Comparison of ENCODE assay signal across 19 mouse cellular contexts in genomic region chr8:83744070-83744469, GRCm38 (mm10). TPM values are rescaled to one million over a fixed set of nuclear protein-coding genes. Genes with fewer than 3 reads are reported as not detected.
DNase-seq lines count a peak whose midpoint lies in the region; ATAC-seq and TF ChIP-seq lines count a peak whose summit lies in the region.
"Had no signal": no experiment of that assay in that cellular context is flagged by ENCODE, and none has a peak within 500 bp of the region (broad histone marks: within the 10 kb centered on the region; RNA-seq: fewer than 3 reads in every experiment).

No protein-coding gene starts in this region.

- H3ac ChIP-seq in C2C12 (ENCODE audit: control insufficient read depth, insufficient read length, low read depth) (no peak overlapping the region), myocyte (ENCODE audit: control insufficient read depth, insufficient read length) (no peak overlapping the region)

- peaks cover 5% of the 10 kb centered on the region; the same call in 1 of the 2 replicates for H3K4me1 ChIP-seq in kidney, adult 2 months (ENCODE audit: control insufficient read depth, insufficient read depth, low read length)
- peaks cover 44% of the 10 kb centered on the region for H3K4me1 ChIP-seq in kidney, embryonic 15.5 days
- peaks cover 41% of the 10 kb centered on the region for H3K4me1 ChIP-seq in thymus, adult 2 months (replicated peaks; ENCODE audit: control insufficient read depth, insufficient read depth, low read length)
- H3K4me1 ChIP-seq in hindbrain, embryonic 16.5 days (ENCODE audit: control insufficient read depth, insufficient read depth, low read depth, low read length) = peaks cover 8% of the 10 kb centered on the region

- no peak for ATAC-seq in kidney, embryonic 15.5 days (replicated peaks; ENCODE audit: low FRiP score)
- ATAC-seq in hindbrain, embryonic 16.5 days = no peak
- ATAC-seq: forebrain, embryonic 15.5 days; hindbrain, postnatal 0 days had no signal

- peak; percentile 67 for DNase-seq in kidney, adult 2 months
- DNase-seq in 3T3-L1 (ENCODE audit: low read depth, low spot score) = peak; percentile 80
- DNase-seq in thymus, adult 2 months = no peak
- DNase-seq: cerebellum, adult 11 months; cerebellum, adult 8-10 months; cerebellum, postnatal 14 days; embryo, embryonic 11 days; gastrocnemius, postnatal 36 days; heart, adult 11 months; heart, postnatal 4 days had no signal

- no peak overlapping the region for H3K27ac ChIP-seq in kidney, adult 2 months (ENCODE audit: insufficient read depth, low read depth, low read length)
- H3K27ac ChIP-seq in kidney, embryonic 15.5 days = no peak overlapping the region
- no peak overlapping the region for H3K27ac ChIP-seq in thymus, adult 2 months (ENCODE audit: control insufficient read depth, insufficient read depth, low read length)
- no peak overlapping the region for H3K27ac ChIP-seq in hindbrain, embryonic 16.5 days (ENCODE audit: low read depth, low read length)
- H3K27ac ChIP-seq: embryonic facial prominence, embryonic 15.5 days; forebrain, embryonic 15.5 days; heart, embryonic 13.5 days; hindbrain, embryonic 12.5 days; hindbrain, postnatal 0 days had no signal

- no peak overlapping the region for H3K4me3 ChIP-seq in kidney, adult 2 months (ENCODE audit: insufficient read depth, low read depth, low read length)
- H3K4me3 ChIP-seq in kidney, embryonic 15.5 days (replicated peaks) = no peak overlapping the region
- H3K4me3 ChIP-seq in C2C12 (ENCODE audit: insufficient read depth, poor library complexity, severe bottlenecking) (no peak overlapping the region), myocyte (no peak overlapping the region)
- no peak overlapping the region for H3K4me3 ChIP-seq in thymus, adult 2 months (ENCODE audit: control insufficient read depth, insufficient read depth, low read length)
- no peak overlapping the region for H3K4me3 ChIP-seq in hindbrain, embryonic 16.5 days (ENCODE audit: low read length)
- H3K4me3 ChIP-seq: embryonic facial prominence, embryonic 15.5 days; forebrain, embryonic 15.5 days; heart, embryonic 13.5 days; hindbrain, embryonic 12.5 days had no signal

- no peak for TF ChIP-seq CTCF in kidney, adult 2 months (conservative IDR thresholded peaks at IDR 0.05; ENCODE audit: insufficient read depth, insufficient read length, low read depth, low read length)
- no peak for TF ChIP-seq CTCF in C2C12 (IDR thresholded peaks at IDR 0.05; ENCODE audit: control insufficient read depth, insufficient read depth, insufficient read length)
- no peak for TF ChIP-seq CTCF in thymus, adult 2 months (IDR thresholded peaks at IDR 0.05; ENCODE audit: borderline replicate concordance, control insufficient read depth, extremely low read depth, insufficient read depth, low read length, poor library complexity)

- WGBS in kidney, adult 2 months = 66% methylated on average over 4 of the region's 4 CpGs
- whole genome bisulfite sequencing in kidney, embryonic 15.5 days = 72% methylated on average over 4 of the region's 4 CpGs
- WGBS in thymus, adult 2 months = 92% methylated on average over 4 of the region's 4 CpGs
- 84% methylated on average over 4 of the region's 4 CpGs for WGBS in hindbrain, embryonic 16.5 days

- TF ChIP-seq POLR2A in kidney, adult 2 months (IDR thresholded peaks at IDR 0.05; ENCODE audit: low read depth, low read length) = no peak
- TF ChIP-seq POLR2A in myocyte (IDR thresholded peaks at IDR 0.05; ENCODE audit: insufficient read length, low read depth) = no peak
- no peak for TF ChIP-seq POLR2A in thymus, adult 2 months (IDR thresholded peaks at IDR 0.05; ENCODE audit: control insufficient read depth, extremely low read depth, insufficient read depth, low read length, poor library complexity)

- H3K79me2 ChIP-seq in C2C12 (ENCODE audit: control insufficient read depth, insufficient read depth) = peaks cover 18% of the 10 kb centered on the region
- peaks cover 7% of the 10 kb centered on the region for H3K79me2 ChIP-seq in myocyte (ENCODE audit: control insufficient read depth, insufficient read depth)

- peaks cover 3% of the 10 kb centered on the region for H3K79me3 ChIP-seq in C2C12 (ENCODE audit: low read depth)

- no peaks in the 10 kb centered on the region for H3K27me3 ChIP-seq in kidney, adult 2 months (replicated peaks; ENCODE audit: control insufficient read depth, insufficient read depth, low read length)
- H3K27me3 ChIP-seq in kidney, embryonic 15.5 days = peaks cover 20% of the 10 kb centered on the region
- no peaks in the 10 kb centered on the region for H3K27me3 ChIP-seq in C2C12 (ENCODE audit: control insufficient read depth, insufficient read depth, insufficient read length)
- H3K27me3 ChIP-seq in myocyte (ENCODE audit: control insufficient read depth, insufficient read depth, insufficient read length) = no peaks in the 10 kb centered on the region
- no peaks in the 10 kb centered on the region for H3K27me3 ChIP-seq in thymus, adult 2 months (ENCODE audit: control insufficient read depth, insufficient read depth, low read length)
- peaks cover 7% of the 10 kb centered on the region for H3K27me3 ChIP-seq in hindbrain, embryonic 16.5 days (replicated peaks; ENCODE audit: control insufficient read depth, insufficient read depth, low read length)
- H3K27me3 ChIP-seq: embryonic facial prominence, embryonic 15.5 days; heart, embryonic 13.5 days had no signal

- H3K9me3 ChIP-seq in kidney, embryonic 15.5 days (replicated peaks) = no peaks in the 10 kb centered on the region
- H3K9me3 ChIP-seq in hindbrain, embryonic 16.5 days (ENCODE audit: control insufficient read depth, low read length) = no peaks in the 10 kb centered on the region
- H3K9me3 ChIP-seq: embryonic facial prominence, embryonic 15.5 days; forebrain, embryonic 15.5 days; heart, embryonic 13.5 days; hindbrain, embryonic 12.5 days had no signal

- H3K36me3 ChIP-seq in kidney, adult 2 months (ENCODE audit: control insufficient read depth, insufficient read depth, low read length) = no peaks in the 10 kb centered on the region
- no peaks in the 10 kb centered on the region for H3K36me3 ChIP-seq in kidney, embryonic 15.5 days
- H3K36me3 ChIP-seq in C2C12 (ENCODE audit: control insufficient read depth, insufficient read depth) (no peaks in the 10 kb centered on the region), myocyte (ENCODE audit: control insufficient read depth, insufficient read depth) (no peaks in the 10 kb centered on the region)
- H3K36me3 ChIP-seq in thymus, adult 2 months (ENCODE audit: control insufficient read depth, insufficient read depth, low read length) = no peaks in the 10 kb centered on the region
- no peaks in the 10 kb centered on the region for H3K36me3 ChIP-seq in hindbrain, embryonic 16.5 days (ENCODE audit: control insufficient read depth, insufficient read depth, low read length)
- H3K36me3 ChIP-seq: embryonic facial prominence, embryonic 15.5 days; forebrain, embryonic 15.5 days; heart, embryonic 13.5 days; hindbrain, embryonic 12.5 days had no signal

- H3K9ac ChIP-seq in kidney, embryonic 15.5 days = no peak overlapping the region
- H3K9ac ChIP-seq in hindbrain, embryonic 16.5 days (ENCODE audit: low read depth, low read length) = no peak overlapping the region
- H3K9ac ChIP-seq: embryonic facial prominence, embryonic 15.5 days; forebrain, embryonic 15.5 days; heart, embryonic 13.5 days; hindbrain, embryonic 12.5 days had no signal

- H3K4me2 ChIP-seq in kidney, embryonic 15.5 days = no peak overlapping the region
- no peak overlapping the region for H3K4me2 ChIP-seq in myocyte (ENCODE audit: low read depth)
- no peak overlapping the region for H3K4me2 ChIP-seq in hindbrain, embryonic 16.5 days (ENCODE audit: low read length)
- H3K4me2 ChIP-seq: embryonic facial prominence, embryonic 15.5 days; forebrain, embryonic 15.5 days; heart, embryonic 13.5 days; hindbrain, embryonic 12.5 days had no signal

TF ChIP-seq in C2C12, 6 proteins besides CTCF, POLR2A, EP300 and RAD21:
- TF ChIP-seq USF1 (IDR thresholded peaks at IDR 0.05; ENCODE audit: low read depth) (no peak), CEBPB (IDR thresholded peaks at IDR 0.05; ENCODE audit: low read depth) (peak; percentile 93), FOSL1 (IDR thresholded peaks at IDR 0.05; ENCODE audit: insufficient read depth, low read length, poor library complexity, severe bottlenecking) (no peak)

TF ChIP-seq in myocyte, 11 proteins besides CTCF, POLR2A, EP300 and RAD21:
- TF ChIP-seq MYOD1 (IDR thresholded peaks at IDR 0.05; ENCODE audit: control insufficient read depth in 1 of 3, insufficient read length in 2 of 3, low read depth in 2 of 3) = no peak
- TF ChIP-seq CEBPB (IDR thresholded peaks at IDR 0.05; ENCODE audit: insufficient read depth, poor library complexity, severe bottlenecking) = peak; percentile 69

RNA-seq across cellular contexts. Expression of gene Adgre5, which starts 2.9 kb away (rescaled TPM):
- 45.1 and 46.6 TPM in 2 replicates for polyA plus RNA-seq in kidney, adult 2 months (2012; rRNA removed)
- 31.9 and 35.4 TPM in 2 replicates for polyA plus RNA-seq in kidney, embryonic 15.5 days (2015; fragmentation: Nextera tagmentation; extraction: Ambion mirVana)
- polyA plus RNA-seq in C2C12 (2012; fragmentation: generic; extraction: Trizol) = 114 TPM
- 137 TPM for polyA plus RNA-seq in myocyte (2012; fragmentation: generic; extraction: Trizol)
- 190 and 193 TPM in 2 replicates for polyA plus RNA-seq in thymus, adult 2 months (2012; rRNA removed)
- 9.9 and 14.6 TPM in 2 replicates for polyA plus RNA-seq in hindbrain, embryonic 16.5 days (2015; fragmentation: Nextera tagmentation; extraction: Ambion mirVana)

RNA-seq across cellular contexts. Expression of gene Ddx39, which starts 29.1 kb away (rescaled TPM):
- 25.1 and 28.7 TPM in 2 replicates for polyA plus RNA-seq in kidney, adult 2 months (2012; rRNA removed)
- polyA plus RNA-seq in kidney, embryonic 15.5 days (2015; fragmentation: Nextera tagmentation; extraction: Ambion mirVana) = 189 and 192 TPM in 2 replicates
- polyA plus RNA-seq in C2C12 (2012; fragmentation: generic; extraction: Trizol) (271 TPM), myocyte (2012; fragmentation: generic; extraction: Trizol) (113 TPM)
- 157 and 171 TPM in 2 replicates for polyA plus RNA-seq in thymus, adult 2 months (2012; rRNA removed)
- 92.6 and 97.9 TPM in 2 replicates for polyA plus RNA-seq in hindbrain, embryonic 16.5 days (2015; fragmentation: Nextera tagmentation; extraction: Ambion mirVana)

RNA-seq across cellular contexts. Expression of gene Pkn1, which starts 45.1 kb away (rescaled TPM):
- 81.9 and 98.1 TPM in 2 replicates for polyA plus RNA-seq in kidney, adult 2 months (2012; rRNA removed)
- polyA plus RNA-seq in kidney, embryonic 15.5 days (2015; fragmentation: Nextera tagmentation; extraction: Ambion mirVana) = 29.3 and 34.6 TPM in 2 replicates
- polyA plus RNA-seq in C2C12 (2012; fragmentation: generic; extraction: Trizol) (26.6 TPM), myocyte (2012; fragmentation: generic; extraction: Trizol) (34.1 TPM)
- polyA plus RNA-seq in thymus, adult 2 months (2012; rRNA removed) = 321 and 324 TPM in 2 replicates
- polyA plus RNA-seq in hindbrain, embryonic 16.5 days (2015; fragmentation: Nextera tagmentation; extraction: Ambion mirVana) = 21.2 and 24.6 TPM in 2 replicates
